Mouse (Mus musculus) urinary bladder, postnatal 14 days (tissue): Measurements from ENCODE around the gene Grik5.
A peak's percentile ranks its signal among the peaks of the same experiment; 100 is the strongest.
"Not testable (repeated sequence)": the region's sequence is repeated elsewhere in the genome, so short reads cannot be mapped to it uniquely, and the experiment has no call there.

Source experiments
- DNase-seq: peaks from one replicate; pipeline ENCODE4 v3.0.0; 2021; ENCODE audit warnings: low spot score

Gene Grik5

GRCm38 (mm10) chr7:25079496-25080026 lies 7.4 kb upstream of the Grik5 start:
- DNase-seq: no peak

- no peak for DNase-seq
Observed at GRCm38 (mm10) chr7:25077414-25077755, 5.2 kb upstream of the Grik5 start.

DNA sequence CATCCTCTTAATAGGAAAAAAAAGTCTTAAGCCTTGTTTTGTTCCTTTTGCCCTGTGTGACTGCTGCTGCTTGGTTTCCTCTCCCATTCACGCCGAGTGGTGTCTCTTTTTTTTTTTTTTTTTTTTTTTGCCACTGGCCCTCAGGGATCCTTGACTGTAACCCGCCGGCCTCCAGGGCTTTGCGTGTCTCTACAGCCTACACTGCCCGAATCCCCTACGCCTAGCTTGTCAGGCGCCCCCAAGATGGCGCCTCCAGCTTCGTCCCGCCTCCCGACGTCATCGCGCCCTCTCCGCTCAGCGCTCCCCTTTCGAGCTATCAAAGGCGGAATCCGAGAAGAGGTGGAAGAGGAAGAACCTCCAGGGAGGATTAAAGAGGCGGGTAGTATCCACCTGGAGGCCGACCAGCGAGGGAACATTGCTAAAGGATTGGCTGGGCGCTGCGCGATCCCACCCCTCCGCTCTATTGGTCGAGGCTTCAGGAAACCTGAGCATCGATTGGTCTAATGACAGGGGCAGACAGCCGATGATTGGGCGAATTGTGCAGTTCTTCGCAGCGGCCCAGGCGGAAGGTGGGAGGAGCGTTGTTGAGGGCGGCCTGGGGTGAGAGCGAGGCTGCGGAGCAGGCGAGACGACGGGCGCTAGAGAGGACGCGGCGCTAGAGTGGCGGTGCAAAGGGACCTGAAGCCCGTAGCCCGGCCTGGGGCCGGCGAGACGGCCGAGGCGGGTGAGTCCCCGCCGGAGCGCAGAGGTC lies 4.7 kb upstream of the Grik5 start:
- peak; percentile 97 for DNase-seq

DNA sequence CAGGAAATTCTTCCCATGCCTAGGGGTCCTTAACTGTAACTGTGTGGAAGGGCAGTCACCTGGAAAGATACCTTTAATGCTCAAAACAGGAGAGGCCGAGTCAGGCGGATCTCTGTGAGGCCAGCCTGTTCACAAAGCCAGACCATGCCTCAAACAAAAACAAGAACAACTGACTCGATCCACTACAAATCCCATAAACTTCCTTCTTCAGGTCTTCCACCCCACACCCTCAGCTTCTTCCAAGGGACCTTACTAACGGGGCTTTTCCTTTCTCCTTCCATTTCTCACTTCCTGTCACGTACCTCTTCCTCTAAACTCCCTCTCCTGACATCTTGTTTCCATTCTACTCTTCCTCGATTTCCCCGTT lies 4.1 kb upstream of the Grik5 start:
- no peak for DNase-seq

DNA sequence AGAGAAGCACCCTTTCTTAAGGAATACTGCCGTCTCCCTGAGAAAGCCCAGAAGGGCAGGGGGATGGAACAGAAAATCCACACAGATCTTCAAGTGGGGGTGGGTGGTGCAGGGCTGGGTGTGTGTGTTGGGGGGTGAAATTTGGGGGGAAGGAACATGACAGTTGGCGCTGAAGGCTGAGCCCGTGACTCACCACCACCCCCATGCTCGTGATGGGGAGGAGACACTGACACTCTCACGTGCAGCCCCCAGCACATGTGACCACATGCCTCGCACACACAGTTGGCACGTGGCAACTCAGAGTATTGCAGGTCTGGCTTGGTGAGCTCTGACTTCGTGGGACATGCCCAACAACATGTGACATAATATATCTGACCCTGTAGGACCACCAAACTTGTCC lies 1.8 kb upstream of the Grik5 start:
- DNase-seq: no peak

GRCm38 (mm10) chr7:25072716-25073390 lies 707 bp upstream of the Grik5 start:
- peak; percentile 30 for DNase-seq

- no peak for DNase-seq
Observed at GRCm38 (mm10) chr7:25068724-25069123, 3.4 kb downstream of the Grik5 start.

DNA sequence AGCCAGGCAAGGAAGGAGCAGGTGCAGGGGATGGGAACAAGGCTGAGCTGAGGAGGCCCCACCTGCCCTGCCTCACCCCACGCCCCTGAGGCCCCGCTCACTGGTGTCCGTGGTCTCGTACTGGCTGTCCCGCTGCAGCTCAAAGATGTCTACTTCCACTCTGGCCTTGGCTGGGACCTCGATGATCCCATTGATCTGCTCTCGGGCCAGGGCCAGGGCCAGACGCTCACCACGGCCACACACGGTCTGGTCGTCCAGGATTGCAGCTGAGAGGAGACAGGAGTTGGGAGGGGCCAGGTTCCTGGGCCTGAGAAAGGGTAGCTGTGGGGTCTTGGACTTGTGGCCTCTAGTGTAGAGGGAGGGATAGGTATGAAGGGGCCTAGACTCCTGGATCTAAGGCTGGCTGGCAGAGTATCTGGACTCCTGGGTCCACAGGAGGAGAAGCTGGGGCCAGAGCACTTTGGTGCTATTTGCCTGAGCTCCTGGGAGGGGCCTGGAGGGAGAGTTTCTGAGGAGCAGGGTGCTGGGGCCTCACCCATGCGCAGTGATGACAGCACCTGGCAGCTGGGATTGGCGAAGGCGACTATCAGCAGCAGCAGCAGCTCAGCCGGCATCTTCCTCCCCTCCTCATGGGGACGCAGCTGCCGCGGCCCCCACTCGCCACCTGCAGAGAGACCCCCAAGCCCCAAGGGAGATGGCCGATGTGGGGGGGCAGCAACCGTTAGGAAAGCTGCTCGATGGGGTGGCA lies 4.1 kb downstream of the Grik5 start:
- no peak for DNase-seq

DNA sequence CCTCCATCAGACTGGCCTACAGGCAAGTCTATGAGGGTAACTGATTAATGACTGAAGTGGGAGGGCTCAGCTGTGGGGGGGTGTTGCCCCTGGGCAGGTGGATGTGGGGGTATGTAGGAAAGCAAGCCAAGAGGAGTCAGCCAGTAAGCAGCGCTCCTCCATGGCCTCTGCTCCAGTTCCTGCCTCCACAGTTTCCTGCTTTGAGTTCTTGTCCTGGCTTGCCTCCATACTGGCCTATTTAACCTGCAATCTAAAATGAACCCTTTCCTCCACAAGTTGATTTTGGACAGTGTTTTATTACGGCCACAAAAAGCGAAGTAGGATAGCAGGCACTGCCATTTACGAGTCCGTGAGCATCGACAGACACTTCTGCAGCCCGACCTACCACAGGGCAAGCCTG lies 4.8 kb downstream of the Grik5 start:
- DNase-seq: peak; percentile 48

GRCm38 (mm10) chr7:25063900-25064299 lies 8.2 kb downstream of the Grik5 start:
- no peak for DNase-seq

DNA sequence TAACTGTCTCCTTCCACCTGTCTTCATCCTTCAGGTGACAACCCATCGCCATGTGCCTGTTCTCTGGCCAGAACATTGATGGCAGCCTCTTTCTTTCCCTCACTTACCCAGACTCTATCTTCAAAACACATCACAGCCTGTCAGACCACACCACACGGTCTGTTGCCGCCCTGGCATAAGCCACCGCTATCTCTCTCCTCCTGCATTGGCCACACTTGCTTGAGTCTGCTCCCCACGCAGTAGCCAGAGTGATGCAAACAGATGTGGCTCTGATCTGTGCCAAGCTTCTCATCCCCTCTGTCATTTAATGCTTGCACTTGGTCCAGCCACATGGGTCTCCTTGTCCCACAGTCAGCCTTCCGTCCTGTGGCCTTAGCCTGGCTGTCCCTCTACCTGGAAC lies 8.8 kb downstream of the Grik5 start:
- no peak for DNase-seq

DNA sequence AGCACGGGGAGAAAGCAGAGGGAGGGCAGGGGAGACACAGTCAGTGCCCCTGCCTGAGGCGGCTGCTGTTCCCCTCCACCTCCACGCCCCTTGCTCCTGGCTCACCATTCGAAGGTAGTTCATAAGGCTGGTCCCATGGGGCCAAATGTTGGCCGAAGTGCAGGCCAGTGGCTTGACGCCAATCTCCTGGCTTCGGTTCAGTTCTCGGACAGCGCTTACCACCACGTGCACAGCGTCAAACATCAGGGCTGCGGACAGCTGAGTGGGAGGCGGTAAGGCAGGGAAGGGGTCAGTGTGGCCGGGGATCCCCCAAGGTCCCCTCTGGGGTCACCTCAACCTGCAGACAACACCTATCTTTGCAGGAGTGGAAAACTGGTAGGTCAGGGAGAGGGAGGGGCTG lies 13.3 kb downstream of the Grik5 start:
- no peak for DNase-seq

DNA sequence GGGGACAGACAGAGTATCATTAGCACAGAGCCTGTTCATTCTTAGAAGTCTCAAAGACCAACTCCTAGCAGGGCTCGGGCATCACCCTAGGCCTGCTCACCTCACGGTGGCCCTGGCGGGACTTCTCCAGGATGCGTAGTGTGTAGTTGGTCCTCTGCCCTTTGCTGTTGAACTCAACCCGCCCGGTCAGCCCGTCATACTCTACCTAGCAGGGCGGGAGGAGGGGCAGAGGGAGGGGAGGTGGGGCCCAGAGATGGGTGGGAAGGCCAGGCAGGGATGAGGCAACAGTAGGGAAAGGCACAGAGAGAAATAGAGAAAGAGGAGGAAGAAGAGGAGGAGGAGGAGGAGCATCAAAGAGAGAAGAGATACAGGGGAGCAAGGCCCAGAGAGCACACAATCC lies 13.8 kb downstream of the Grik5 start:
- DNase-seq: no peak

GRCm38 (mm10) chr7:25057888-25058287 lies 14.3 kb downstream of the Grik5 start:
- no peak for DNase-seq

GRCm38 (mm10) chr7:25056951-25057350 lies 15.2 kb downstream of the Grik5 start:
- DNase-seq: no peak

DNA sequence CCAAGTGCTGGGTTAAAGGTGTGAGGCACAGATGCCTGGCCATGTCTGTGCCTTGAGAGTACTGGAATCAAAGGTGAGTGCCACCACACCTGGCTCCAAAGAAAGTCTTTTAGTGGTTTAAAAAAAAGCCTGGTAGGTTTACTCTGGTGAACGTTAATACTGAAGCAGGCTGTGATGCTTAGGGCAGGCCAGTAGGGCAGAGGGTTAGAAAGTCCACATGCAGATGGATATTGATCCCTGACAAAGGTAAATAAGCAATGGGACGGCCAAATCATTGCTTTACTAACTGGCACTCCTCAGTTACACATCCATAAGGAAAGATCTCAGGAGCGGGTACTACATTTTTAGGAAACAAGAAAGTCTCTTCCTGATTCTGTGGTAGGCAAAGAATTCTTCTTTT lies 19.6 kb downstream of the Grik5 start:
- no peak for DNase-seq

DNA sequence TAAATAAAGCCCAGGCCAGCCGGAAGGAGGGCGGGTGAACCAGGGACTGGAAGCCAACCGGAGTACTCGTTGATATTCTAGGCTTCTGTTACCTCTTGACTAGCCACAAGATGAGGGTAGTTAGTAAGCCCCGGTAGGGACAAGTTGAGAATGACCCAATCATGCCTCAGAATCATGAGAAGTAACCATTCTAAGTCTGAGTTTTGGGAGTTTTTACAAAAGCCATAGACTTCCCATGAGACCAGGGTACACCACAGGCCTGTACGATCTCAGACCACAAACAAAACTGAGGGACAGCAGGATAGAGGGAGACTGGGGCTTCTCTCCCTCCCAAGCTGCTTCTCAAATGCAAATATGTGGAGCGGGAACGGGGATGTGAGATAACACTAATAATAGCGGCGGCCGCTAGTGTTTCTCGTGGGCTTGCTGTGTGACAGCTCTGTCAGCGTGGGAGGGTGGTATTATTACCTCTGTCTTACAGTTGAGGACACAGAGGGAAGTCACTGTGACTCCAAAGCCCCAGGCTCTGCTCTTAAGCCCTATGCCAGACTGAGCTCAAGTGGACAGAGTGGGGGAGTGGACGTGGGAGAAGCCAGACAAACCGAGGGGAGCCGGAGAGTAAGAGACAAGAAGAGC lies 22.7 kb downstream of the Grik5 start:
- no peak for DNase-seq

GRCm38 (mm10) chr7:25047363-25047762 lies 24.8 kb downstream of the Grik5 start:
- DNase-seq: no peak

- DNase-seq: not testable (repeated sequence)
Observed at GRCm38 (mm10) chr7:25044599-25044998, 27.5 kb downstream of the Grik5 start.

DNA sequence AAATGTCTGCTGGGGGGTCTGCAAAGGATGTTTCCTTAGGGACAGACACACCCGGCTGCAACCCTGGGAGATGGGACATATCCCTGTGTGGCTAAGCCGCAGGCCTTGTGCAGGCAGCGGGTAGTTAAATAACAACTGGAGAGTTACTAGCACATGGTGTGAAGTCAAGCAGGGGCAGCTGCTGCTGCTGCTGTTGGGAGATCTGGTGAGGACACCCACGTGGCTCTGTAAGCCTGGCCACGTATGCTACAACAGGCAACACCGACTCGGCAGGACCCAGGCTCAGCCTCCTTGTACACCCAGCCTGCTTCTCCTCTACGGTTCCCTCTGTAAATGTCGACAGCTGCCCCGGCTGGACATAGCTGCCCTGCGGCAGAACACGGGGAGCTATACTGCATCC lies 30.2 kb downstream of the Grik5 start:
- DNase-seq: no peak

- DNase-seq: peak; percentile 62
Observed at GRCm38 (mm10) chr7:25035916-25036315, 36.2 kb downstream of the Grik5 start.

DNA sequence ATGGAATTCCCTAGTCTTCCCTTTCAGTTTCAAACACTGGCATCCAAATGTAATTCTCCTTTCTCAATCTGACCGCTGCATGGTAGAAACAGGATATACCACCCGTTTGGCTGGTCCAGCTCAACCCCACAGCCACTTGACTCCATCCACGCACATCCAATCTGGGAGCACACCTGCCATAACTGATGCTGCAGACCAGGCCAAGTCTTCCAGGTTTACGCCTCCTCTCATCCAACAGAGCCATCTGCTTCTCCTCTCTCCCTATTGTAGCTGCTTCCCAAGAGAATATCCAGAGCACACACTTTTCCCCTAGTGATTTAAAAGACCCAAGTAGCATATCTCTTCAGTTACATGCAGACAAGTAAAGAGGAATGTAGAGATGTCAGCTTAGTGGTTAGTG lies 37.4 kb downstream of the Grik5 start:
- DNase-seq: no peak

GRCm38 (mm10) chr7:25031528-25031927 lies 40.6 kb downstream of the Grik5 start:
- DNase-seq: no peak
